8 mouse cellular contexts compared by ENCODE assay signal in genomic region chr7:28961927-28962670, GRCm38 (mm10). TPM values are rescaled to one million over a fixed set of nuclear protein-coding genes. Genes with fewer than 3 reads are reported as not detected.
DNase-seq lines count a peak whose midpoint lies in the region; ATAC-seq and TF ChIP-seq lines count a peak whose summit lies in the region.

TSS of gene Actn4 (minus strand) at chr7:28962340.

- TF ChIP-seq POLR2A in limb, embryonic 14.5 days (IDR thresholded peaks at IDR 0.05; ENCODE audit: borderline replicate concordance, extremely low read depth, insufficient read depth, insufficient read length), result peak; percentile 96; the same call in 1 of the 2 replicates

- peak within 1 kb of the TSS; percentile 89 for H3K27ac ChIP-seq in embryonic facial prominence, embryonic 14.5 days (replicated peaks; ENCODE audit: low read depth, low read length)
- peak within 1 kb of the TSS; percentile 88 for H3K27ac ChIP-seq in limb, embryonic 14.5 days (replicated peaks; ENCODE audit: low read depth, low read length)
- H3K27ac ChIP-seq in midbrain, postnatal 0 days (ENCODE audit: low read depth, low read length), result peak within 1 kb of the TSS; percentile 88

- peaks cover 5% of the 10 kb centered on the region; the same call in 1 of the 2 replicates for H3K36me3 ChIP-seq in embryonic facial prominence, embryonic 14.5 days (ENCODE audit: control insufficient read depth, insufficient read depth, low read length)
- no peaks in the 10 kb centered on the region; the same call in 1 of the 2 replicates for H3K36me3 ChIP-seq in limb, embryonic 14.5 days (ENCODE audit: control insufficient read depth, insufficient read depth, low read length)
- no peaks in the 10 kb centered on the region for H3K36me3 ChIP-seq in midbrain, postnatal 0 days (ENCODE audit: insufficient read depth, low read length)

- peaks cover 37% of the 10 kb centered on the region for H3K4me1 ChIP-seq in embryonic facial prominence, embryonic 14.5 days (ENCODE audit: control insufficient read depth, insufficient read depth, low read length)
- peaks cover 42% of the 10 kb centered on the region for H3K4me1 ChIP-seq in limb, embryonic 14.5 days (ENCODE audit: control insufficient read depth, insufficient read depth, low read length)
- peaks cover 22% of the 10 kb centered on the region for H3K4me1 ChIP-seq in midbrain, postnatal 0 days (ENCODE audit: insufficient read depth, low read length)

- TF ChIP-seq CTCF in midbrain, postnatal 0 days (IDR thresholded peaks at IDR 0.05), result no peak

- no peaks in the 10 kb centered on the region for H3K27me3 ChIP-seq in embryonic facial prominence, embryonic 14.5 days (replicated peaks; ENCODE audit: control insufficient read depth, insufficient read depth, low read length)
- H3K27me3 ChIP-seq in limb, embryonic 14.5 days (ENCODE audit: control insufficient read depth, insufficient read depth, low read length), result no peaks in the 10 kb centered on the region
- no peaks in the 10 kb centered on the region for H3K27me3 ChIP-seq in midbrain, postnatal 0 days (ENCODE audit: insufficient read depth, low read length)

- H3K4me2 ChIP-seq in embryonic facial prominence, embryonic 14.5 days (ENCODE audit: low read depth, low read length), result peak within 1 kb of the TSS; percentile 93
- H3K4me2 ChIP-seq in limb, embryonic 14.5 days (replicated peaks; ENCODE audit: low read depth, low read length, severe bottlenecking), result peak within 1 kb of the TSS; percentile 75
- H3K4me2 ChIP-seq in midbrain, postnatal 0 days (ENCODE audit: low read depth, low read length, poor library complexity, severe bottlenecking), result peak within 1 kb of the TSS; percentile 91

- ATAC-seq in embryonic facial prominence, embryonic 14.5 days (ENCODE audit: low read depth), result peak; percentile 94
- ATAC-seq in limb, embryonic 14.5 days (ENCODE audit: low FRiP score, low read depth), result peak; percentile 92
- peak; percentile 94 for ATAC-seq in midbrain, postnatal 0 days (ENCODE audit: low FRiP score)

- H3K9me3 ChIP-seq in embryonic facial prominence, embryonic 14.5 days (ENCODE audit: control insufficient read depth, low read length), result no peaks in the 10 kb centered on the region
- no peaks in the 10 kb centered on the region for H3K9me3 ChIP-seq in limb, embryonic 14.5 days (ENCODE audit: control insufficient read depth, low read length)
- no peaks in the 10 kb centered on the region for H3K9me3 ChIP-seq in midbrain, postnatal 0 days (ENCODE audit: low read length)

- under 1% methylated on average over 57 of the region's 76 CpGs for WGBS in embryonic facial prominence, embryonic 14.5 days
- under 1% methylated on average over 54 of the region's 76 CpGs for WGBS in limb, embryonic 14.5 days
- under 1% methylated on average over 75 of the region's 76 CpGs for WGBS in midbrain, postnatal 0 days

- DNase-seq in 3T3-L1 (ENCODE audit: low read depth, low spot score), result peak; percentile 93
- DNase-seq in adrenal gland, postnatal 4 days (ENCODE audit: low spot score in 2 of 2), result peak; percentile 95 to 97
- DNase-seq in embryonic facial prominence, embryonic 14.5 days (ENCODE audit: low spot score), result peak; percentile 99
- DNase-seq in heart, adult 8-10 months (ENCODE audit: low spot score), result peak; percentile 98
- DNase-seq in kidney, adult 9 months, result peak; percentile 100
- DNase-seq in limb, embryonic 14.5 days (ENCODE audit: low spot score), result peak; percentile 99
- DNase-seq in midbrain, postnatal 0 days (ENCODE audit: low spot score), result peak; percentile 98
- peak; percentile 98 to 99 for DNase-seq in spleen, postnatal 14 days (ENCODE audit: low spot score in 2 of 2)

- H3K4me3 ChIP-seq in embryonic facial prominence, embryonic 14.5 days (ENCODE audit: low read depth, low read length), result peak within 1 kb of the TSS; percentile 99
- peak within 1 kb of the TSS; percentile 100 for H3K4me3 ChIP-seq in limb, embryonic 14.5 days (replicated peaks; ENCODE audit: low read length)
- H3K4me3 ChIP-seq in midbrain, postnatal 0 days (ENCODE audit: low read depth, low read length), result peak within 1 kb of the TSS; percentile 99

- H3K9ac ChIP-seq in embryonic facial prominence, embryonic 14.5 days (ENCODE audit: low read depth, low read length), result peak within 1 kb of the TSS; percentile 97
- H3K9ac ChIP-seq in limb, embryonic 14.5 days (ENCODE audit: low read depth, low read length, severe bottlenecking), result peak within 1 kb of the TSS; percentile 90
- H3K9ac ChIP-seq in midbrain, postnatal 0 days (replicated peaks; ENCODE audit: low read length, poor library complexity, severe bottlenecking), result peak within 1 kb of the TSS; percentile 98

RNA-seq across cellular contexts. Expression of gene Actn4, which starts in this region (rescaled TPM):
- 100 to 1,000 TPM; 220 to 242 TPM for total RNA-seq in adrenal gland, postnatal 4 days (2021)
- polyA plus RNA-seq in embryonic facial prominence, embryonic 14.5 days (2014; fragmentation: Nextera tagmentation; extraction: Ambion mirVana), result 256 and 280 TPM in 2 replicates
- total RNA-seq in heart, adult 8-10 months (2022), result 10 to 100 TPM; 57.8 to 82.0 (median 75.8) TPM
- 268 and 299 TPM in 2 replicates for polyA plus RNA-seq in limb, embryonic 14.5 days (2012; rRNA removed)
- polyA plus RNA-seq in limb, embryonic 14.5 days (2014; fragmentation: Nextera tagmentation; extraction: Ambion mirVana), result 295 and 304 TPM in 2 replicates
- total RNA-seq in midbrain, postnatal 0 days (2014; rRNA removed), result 74.7 and 86.9 TPM in 2 replicates
- 101 and 105 TPM in 2 replicates for polyA plus RNA-seq in midbrain, postnatal 0 days (2015; fragmentation: Nextera tagmentation; extraction: Ambion mirVana)

Comparison
In these comparisons a context has a peak if more than half of its experiments do, and no peak if none do; other contexts are left out.
1. Peak in every context shown above with its lines: DNase-seq, ATAC-seq, H3K4me3 ChIP-seq and H3K27ac ChIP-seq.